Mouse (Mus musculus): Measurements from ENCODE around the gene Zfhx3.

DNA sequence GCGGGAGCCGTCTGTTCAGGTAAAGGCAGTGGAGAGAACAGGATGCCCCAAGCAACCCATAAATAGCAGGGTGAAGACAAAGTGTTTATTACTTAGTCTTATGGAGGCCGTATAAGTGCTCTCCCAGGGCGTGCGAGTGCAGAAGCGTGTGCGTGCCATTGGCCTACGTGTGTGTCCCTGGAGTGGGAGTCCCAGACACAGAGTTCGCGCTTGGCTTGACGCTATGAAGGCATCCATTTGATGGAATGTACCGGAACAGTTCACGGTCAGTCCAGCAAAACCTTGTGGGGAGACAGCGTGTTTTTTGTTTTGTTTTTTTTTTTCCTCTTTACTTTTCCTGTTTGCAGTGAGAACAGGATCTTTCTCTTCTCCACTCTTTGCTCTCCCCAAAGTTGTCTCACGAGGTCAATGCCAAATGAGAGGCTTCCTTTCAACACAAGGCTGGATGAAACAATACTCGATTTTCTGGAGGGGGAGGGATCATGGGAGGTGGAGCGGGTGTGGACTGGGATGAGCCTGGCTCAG lies 732.6 kb downstream of the Zfhx3 start:
- TF ChIP-seq CTCF (IDR thresholded peaks at IDR 0.05; ENCODE audit: low read depth) (no peak), EP300 (IDR thresholded peaks at IDR 0.05; ENCODE audit: low read depth) (no peak)

All from liver, embryonic 14.5 days (tissue).